In the genomic region with DNA sequence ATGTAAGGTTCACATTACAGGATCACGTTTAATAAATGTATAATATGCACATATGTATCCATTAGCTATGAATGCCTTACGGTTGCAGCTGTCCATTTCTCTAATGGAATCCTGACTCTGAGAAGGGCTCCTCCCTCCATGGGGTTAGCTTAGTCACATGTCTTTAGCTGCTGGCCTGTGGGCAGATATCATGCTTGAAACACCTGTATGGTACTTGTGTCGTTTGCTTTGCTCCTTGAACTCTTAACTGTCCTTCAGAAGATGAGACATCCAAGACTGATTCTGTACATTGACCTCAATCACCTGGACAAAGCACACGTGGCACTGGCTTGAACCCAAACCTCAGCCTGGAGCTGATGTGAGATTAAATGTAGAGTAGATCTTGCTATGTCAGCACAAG, we compare ENCODE assay signal across 16 mouse cellular contexts.
"Had no signal": no experiment of that assay in that cellular context is flagged by ENCODE, and none has a peak within 500 bp of the region (broad histone marks: within the 10 kb centered on the region; RNA-seq: fewer than 3 reads in every experiment).

No protein-coding gene starts in this region.

- H3K4me3 ChIP-seq: neural tube, embryonic 13.5 days; neural tube, embryonic 15.5 days; stomach, embryonic 15.5 days had no signal

- DNase-seq: retina, postnatal 1 day; right cerebral cortex, adult 18-20 months; right cerebral cortex, postnatal 14 days; right cerebral cortex, postnatal 25 days; right cerebral cortex, postnatal 4 days; spleen, adult 18-20 months; thymus, adult 18-20 months; thymus, adult 2 months; thymus, postnatal 14 days; thymus, postnatal 25 days; thymus, postnatal 36 days; thymus, postnatal 4 days had no signal

- H3K4me1 ChIP-seq: neural tube, embryonic 13.5 days; neural tube, embryonic 15.5 days; stomach, embryonic 15.5 days had no signal

- H3K27me3 ChIP-seq: neural tube, embryonic 13.5 days; neural tube, embryonic 15.5 days; stomach, embryonic 15.5 days had no signal

- H3K9ac ChIP-seq: neural tube, embryonic 13.5 days; neural tube, embryonic 15.5 days; stomach, embryonic 15.5 days had no signal

- H3K36me3 ChIP-seq: neural tube, embryonic 13.5 days; neural tube, embryonic 15.5 days; stomach, embryonic 15.5 days had no signal

- H3K27ac ChIP-seq: neural tube, embryonic 13.5 days; neural tube, embryonic 15.5 days; stomach, embryonic 15.5 days; stomach, postnatal 0 days had no signal

- H3K9me3 ChIP-seq: neural tube, embryonic 13.5 days; neural tube, embryonic 15.5 days; stomach, embryonic 15.5 days had no signal

- H3K4me2 ChIP-seq: neural tube, embryonic 13.5 days; neural tube, embryonic 15.5 days; stomach, embryonic 15.5 days had no signal
